Mouse (Mus musculus) hindbrain, postnatal 0 days (tissue): Measurements from ENCODE around the gene Ass1. TPM values are rescaled to one million over a fixed set of nuclear protein-coding genes. Genes with fewer than 3 reads are reported as not detected.

Experiments used
- ATAC-seq: fragments of 200-750 bp; cut with Nextera tagmentation; 2 replicates; pipeline ENCODE4 v1.8.0; 2017; ENCODE audit warnings: mild to moderate bottlenecking, moderate TSS enrichment, moderate library complexity
- DNase-seq: peaks from one replicate; pipeline ENCODE4 v3.0.0-alpha.2; 2015; ENCODE audit warnings: low spot score
- H3K27ac ChIP-seq: fragments of 300-500 bp; sonication (generic); 2 replicates; pipeline ENCODE4 v1.5.1; 2014; ENCODE audit warnings: mild to moderate bottlenecking
- H3K27me3 ChIP-seq: fragments of 300-500 bp; sonication (generic); 2 replicates; pipeline ENCODE4 v1.6.1; 2014; ENCODE audit warnings: low read length, mixed read lengths; ENCODE audit not compliant: insufficient read depth
- H3K36me3 ChIP-seq: fragments of 300-500 bp; sonication (generic); 2 replicates; pipeline ENCODE4 v1.6.1; 2014; ENCODE audit warnings: low read length, mixed read lengths; ENCODE audit not compliant: insufficient read depth
- H3K4me1 ChIP-seq: fragments of 300-500 bp; sonication (generic); 2 replicates; pipeline ENCODE4 v1.6.1; 2014; ENCODE audit warnings: antibody characterized with exemption, low read length, mixed read lengths; ENCODE audit not compliant: insufficient read depth
- H3K4me2 ChIP-seq: fragments of 300-500 bp; sonication (generic); 2 replicates; pipeline ENCODE4 v1.6.1; 2014; ENCODE audit warnings: low read depth, mild to moderate bottlenecking, low read length, moderate library complexity, mixed read lengths
- H3K4me3 ChIP-seq: fragments of 300-500 bp; sonication (generic); 2 replicates; pipeline ENCODE4 v1.5.1; 2014; ENCODE audit warnings: low read length
- H3K9ac ChIP-seq: fragments of 300-500 bp; sonication (generic); replicated peaks from 2 replicates; pipeline ENCODE4 v1.6.1; 2014; ENCODE audit warnings: mild to moderate bottlenecking, low read length, moderate library complexity, mixed read lengths
- H3K9me3 ChIP-seq: fragments of 300-500 bp; sonication (generic); 2 replicates; pipeline ENCODE4 v1.6.1; 2016; ENCODE audit warnings: low read length, mixed read lengths
- CTCF ChIP-seq: IDR thresholded peaks from 2 replicates; pipeline ENCODE4 v1.5.1; 2016; ENCODE audit warnings: antibody characterized with exemption, control low read depth, low read depth
- WGBS: fragments of 180-500 bp; shearing (Covaris S2); extraction: QIAGEN DNeasy Blood & Tissue Kit; methylation state at CpG from one replicate; pipeline ENCODE4 v1.1.7; 2014; 5-methylcytosine and 5-hydroxymethylcytosine counted together
- polyA plus RNA-seq: library from polyadenylated mRNA; unstranded; fragments of >200 nt; fragmentation: Nextera tagmentation; extraction: Ambion mirVana; gene quantifications from 2 replicates; pipeline ENCODE4 v1.2.1, GENCODE M21; 2015
- total RNA-seq: library from RNA; depleted of rRNA; stranded (reverse); fragments of >200 nt; gene quantifications from 2 replicates; pipeline ENCODE4 v1.2.3, GENCODE M21; 2014

Ass1 gene
- total and polyA plus RNA-seq, 2 experiments from 2014 or later = 29.0 to 33.3 TPM

DNA sequence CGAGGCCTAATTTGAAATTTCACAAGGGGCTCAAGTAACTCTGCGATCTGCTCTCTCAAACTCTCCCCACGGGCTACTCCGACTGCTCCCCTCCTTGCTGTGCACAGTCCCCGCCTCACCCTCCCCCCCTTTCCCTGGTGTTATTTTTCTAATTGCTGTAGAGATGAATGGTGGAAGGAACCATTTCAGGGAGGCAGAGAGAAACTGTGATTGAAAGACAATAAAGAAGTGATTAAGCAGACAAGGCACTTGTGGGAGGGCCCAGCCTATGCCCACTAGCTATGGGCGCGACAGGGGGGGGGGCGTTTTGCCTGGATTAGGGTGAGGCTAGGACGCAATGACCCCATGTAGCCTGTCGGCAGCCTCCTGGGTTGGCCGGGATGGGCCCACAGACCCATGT is 23.2 kb downstream of the Ass1 start:
- no peak overlapping the region for H3K27ac ChIP-seq
- H3K4me2 ChIP-seq = no peak overlapping the region
- DNase-seq = no peak
- no peak overlapping the region for H3K4me3 ChIP-seq
- no peak for ATAC-seq
- TF ChIP-seq CTCF = no peak
- H3K4me1 ChIP-seq = 0 out of 2 replicates have a peak, but pooled peaks cover 9% of the 10 kb centered on the region
- no peaks in the 10 kb centered on the region for H3K36me3 ChIP-seq
- H3K9ac ChIP-seq = no peak overlapping the region
- H3K27me3 ChIP-seq = peaks cover 3% of the 10 kb centered on the region; the same call in 1 of the 2 replicates
- no peaks in the 10 kb centered on the region for H3K9me3 ChIP-seq
- 41% methylated on average over 11 of the region's 11 CpGs for WGBS

DNA sequence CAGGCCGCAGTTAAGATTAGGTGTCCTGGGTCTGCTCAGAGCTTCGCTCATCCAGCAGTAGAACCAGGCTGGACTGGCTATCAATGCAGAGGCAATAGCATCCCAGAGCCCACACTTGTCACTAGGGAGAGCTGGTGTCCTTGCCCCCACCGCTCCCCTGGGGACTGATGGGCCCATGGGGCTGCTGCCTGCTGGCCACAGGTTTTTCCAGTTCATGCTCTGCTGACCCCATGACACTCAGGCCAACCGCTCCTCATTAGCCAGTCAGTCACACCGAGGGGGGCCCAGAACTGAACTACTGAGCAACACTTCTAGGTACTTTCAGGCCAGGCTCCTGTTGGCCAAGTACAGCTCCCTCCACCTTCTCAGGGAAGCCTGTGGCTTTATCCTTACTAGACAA is 24.3 kb downstream of the Ass1 start:
- Histone ChIP-seq H3K4me2 (no peak overlapping the region), H3K36me3 (no peaks in the 10 kb centered on the region), H3K9me3 (no peaks in the 10 kb centered on the region), H3K9ac (no peak overlapping the region), H3K27ac (no peak overlapping the region), H3K4me3 (no peak overlapping the region), H3K4me1 (0 out of 2 replicates have a peak, but pooled peaks cover 9% of the 10 kb centered on the region), H3K27me3 (peaks cover 5% of the 10 kb centered on the region; the same call in 1 of the 2 replicates)
- ATAC-seq (no peak), DNase-seq (no peak)
- WGBS = 49% methylated on average over 5 of the region's 5 CpGs
- no peak for TF ChIP-seq CTCF

DNA sequence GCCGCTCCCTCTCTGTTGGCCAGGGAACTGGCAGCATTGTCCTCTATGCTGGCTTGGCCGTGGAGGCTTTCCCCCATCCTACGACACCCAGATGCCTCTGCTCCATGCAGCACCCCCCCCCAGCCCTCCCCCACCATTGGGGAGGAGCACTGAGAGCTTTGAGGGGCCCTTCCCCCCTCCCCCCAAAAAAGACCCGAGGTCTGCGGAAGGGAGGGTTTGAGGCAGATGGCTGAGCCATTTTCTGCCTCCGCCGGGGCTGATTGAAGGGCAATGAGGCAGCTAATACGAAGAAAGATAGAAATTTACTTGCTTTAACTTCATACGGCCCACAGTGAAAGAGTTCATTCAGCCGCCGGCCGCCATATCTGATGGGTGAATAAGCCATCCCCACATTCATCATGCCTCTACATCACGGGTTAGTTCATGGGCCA is 25.1 kb downstream of the Ass1 start:
- DNase-seq (peak; percentile 53), ATAC-seq (peak; percentile 48)
- Histone ChIP-seq H3K4me1 (0 out of 2 replicates have a peak, but pooled peaks cover 15% of the 10 kb centered on the region), H3K9me3 (no peaks in the 10 kb centered on the region), H3K27ac (no peak overlapping the region), H3K4me3 (no peak overlapping the region), H3K27me3 (peaks cover 8% of the 10 kb centered on the region; the same call in 1 of the 2 replicates), H3K36me3 (no peaks in the 10 kb centered on the region), H3K9ac (no peak overlapping the region), H3K4me2 (0 out of 2 replicates have a peak overlapping the region, but pooled peaks have one; percentile 34)
- TF ChIP-seq CTCF = no peak
- WGBS = 15% methylated on average over 13 of the region's 13 CpGs

DNA sequence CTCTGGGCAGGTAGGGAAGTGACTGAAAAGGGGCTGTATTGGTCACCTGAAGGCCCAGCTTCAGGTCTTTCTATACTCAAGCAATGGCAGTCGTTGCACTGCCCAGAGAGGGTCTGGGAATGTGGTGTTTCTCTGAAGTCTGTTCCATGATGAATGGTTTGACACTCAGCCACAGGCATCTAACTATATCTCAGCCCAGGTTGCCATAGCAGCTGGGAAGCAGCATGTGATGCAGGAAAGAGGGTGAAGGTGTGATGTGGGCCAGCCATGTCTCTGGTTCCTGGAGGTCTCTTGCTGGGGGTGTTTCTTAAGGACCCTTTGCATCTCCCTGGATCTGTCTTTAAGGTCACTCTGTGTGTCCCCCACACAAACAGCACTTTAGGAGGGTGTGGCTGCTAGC is 26.1 kb downstream of the Ass1 start:
- DNase-seq (no peak), ATAC-seq (no peak)
- Histone ChIP-seq H3K27ac (no peak overlapping the region), H3K9me3 (no peaks in the 10 kb centered on the region), H3K9ac (no peak overlapping the region), H3K4me3 (no peak overlapping the region), H3K4me1 (0 out of 2 replicates have a peak, but pooled peaks cover 22% of the 10 kb centered on the region), H3K4me2 (no peak overlapping the region), H3K36me3 (no peaks in the 10 kb centered on the region), H3K27me3 (0 out of 2 replicates have a peak, but pooled peaks cover 15% of the 10 kb centered on the region)
- TF ChIP-seq CTCF = no peak
- 33% methylated on average over 1 of the region's 1 CpGs for WGBS

DNA sequence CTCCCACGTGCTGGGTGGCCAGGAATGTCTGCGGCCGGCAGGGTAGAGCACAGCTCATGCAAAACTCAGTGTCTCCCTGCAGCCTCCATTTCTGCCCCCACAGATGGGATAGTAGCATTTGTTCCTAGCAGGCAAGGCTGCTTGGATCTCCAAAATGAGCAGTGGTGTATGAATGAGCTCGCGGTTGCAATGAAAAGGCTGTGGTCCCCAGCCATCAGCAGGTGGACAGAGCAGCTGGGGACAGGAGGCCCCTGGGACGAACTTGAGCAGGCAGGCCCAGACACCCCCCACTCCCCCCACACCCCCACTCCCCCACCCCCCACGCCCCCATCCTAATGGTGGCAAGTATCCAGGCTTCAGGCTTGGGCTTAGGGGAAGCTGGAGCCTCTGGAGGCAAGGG is 27.1 kb downstream of the Ass1 start:
- no peak for ATAC-seq

DNA sequence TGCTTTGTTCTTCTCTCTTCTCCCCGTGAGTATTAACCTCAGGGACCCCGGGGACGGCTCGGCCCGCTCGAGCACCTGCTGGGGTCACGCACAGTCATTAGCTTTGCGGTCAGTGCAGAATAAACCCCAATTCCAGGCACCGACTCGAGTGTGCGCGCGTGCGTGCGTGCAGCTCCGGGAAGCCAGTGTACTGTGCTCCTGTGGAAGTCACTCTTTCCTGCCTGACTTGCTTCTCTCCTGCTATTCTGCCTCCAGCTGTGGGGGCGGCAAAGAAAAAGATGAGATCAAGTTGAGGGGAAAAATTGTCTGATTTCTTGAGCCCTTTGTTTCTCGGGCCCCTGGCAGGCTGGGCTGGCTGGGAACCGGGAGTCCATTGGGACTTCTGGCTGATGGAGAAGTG is 27.6 kb downstream of the Ass1 start:
- Histone ChIP-seq H3K9me3 (no peaks in the 10 kb centered on the region), H3K27me3 (0 out of 2 replicates have a peak, but pooled peaks cover 21% of the 10 kb centered on the region), H3K9ac (no peak overlapping the region), H3K4me1 (0 out of 2 replicates have a peak, but pooled peaks cover 22% of the 10 kb centered on the region), H3K4me2 (no peak overlapping the region), H3K36me3 (no peaks in the 10 kb centered on the region), H3K4me3 (no peak overlapping the region), H3K27ac (no peak overlapping the region)
- WGBS = 36% methylated on average over 19 of the region's 19 CpGs
- DNase-seq = no peak
- no peak for ATAC-seq
- TF ChIP-seq CTCF = no peak

More for the DNA sequence above, 27.1 kb downstream of the Ass1 start:
- no peak overlapping the region for H3K4me3 ChIP-seq
- TF ChIP-seq CTCF = no peak
- 0 out of 2 replicates have a peak, but pooled peaks cover 20% of the 10 kb centered on the region for H3K27me3 ChIP-seq
- H3K27ac ChIP-seq = no peak overlapping the region
- H3K9me3 ChIP-seq = no peaks in the 10 kb centered on the region
- no peaks in the 10 kb centered on the region for H3K36me3 ChIP-seq
- H3K4me1 ChIP-seq = 0 out of 2 replicates have a peak, but pooled peaks cover 22% of the 10 kb centered on the region
- H3K4me2 ChIP-seq = no peak overlapping the region
- no peak for DNase-seq
- WGBS = 35% methylated on average over 7 of the region's 7 CpGs
- no peak overlapping the region for H3K9ac ChIP-seq
